Mouse (Mus musculus): Measurements from ENCODE around the gene Nav2.

DNA sequence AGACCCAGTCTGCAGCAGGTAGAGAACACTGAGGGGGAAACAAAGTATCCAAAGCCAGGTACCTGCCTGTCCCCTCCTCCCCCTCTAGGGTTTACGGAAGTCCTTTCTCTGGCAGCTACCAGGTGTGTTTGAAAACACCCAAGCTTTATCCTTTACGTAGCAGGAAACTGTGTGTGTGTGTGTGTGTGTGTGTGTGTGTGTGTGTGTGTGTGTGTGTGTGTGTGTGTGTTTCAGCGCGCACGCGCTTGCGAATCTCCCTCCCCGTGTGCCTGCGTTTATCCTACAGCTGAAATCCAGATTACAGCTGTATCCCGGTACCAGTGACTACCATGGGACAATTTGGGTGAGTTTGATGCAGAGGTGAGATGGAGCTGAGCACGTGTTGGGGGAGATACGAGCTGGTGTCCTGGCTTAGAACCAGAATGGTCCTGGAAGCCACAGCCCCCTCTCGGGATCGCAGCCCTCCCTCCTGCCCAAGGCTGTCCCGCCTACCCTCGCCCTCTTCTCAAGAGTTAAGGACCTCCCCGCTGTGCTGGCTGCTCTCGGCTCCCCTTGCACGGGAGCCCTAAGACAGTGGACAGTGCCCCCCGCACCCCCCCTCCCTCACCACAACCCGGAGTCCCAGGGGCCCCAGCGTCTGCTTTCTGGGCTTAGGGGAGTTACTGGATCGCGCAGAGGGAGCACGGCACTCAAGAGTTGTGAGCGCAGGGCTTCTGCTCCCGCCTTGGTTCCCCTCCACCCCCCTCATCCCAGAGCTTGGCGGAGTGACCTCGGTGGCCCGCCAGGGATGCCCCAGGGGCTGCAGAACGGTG is 395.3 kb downstream of the Nav2 start:
- TF ChIP-seq GATA1 (IDR thresholded peaks at IDR 0.05; ENCODE audit: borderline replicate concordance, low read length) (no peak), FLI1 (IDR thresholded peaks at IDR 0.05; ENCODE audit: low read length) (no peak)
